Mouse (Mus musculus): ENCODE data around the gene Atp9a. TPM values are rescaled to one million over a fixed set of nuclear protein-coding genes. Genes with fewer than 3 reads are reported as not detected.
A peak's percentile ranks its signal among the peaks of the same experiment; 100 is the strongest.

Atp9a gene
- total RNA-seq, 2 experiments from 2014 or later, result 0.04 to 0.18 TPM

DNA sequence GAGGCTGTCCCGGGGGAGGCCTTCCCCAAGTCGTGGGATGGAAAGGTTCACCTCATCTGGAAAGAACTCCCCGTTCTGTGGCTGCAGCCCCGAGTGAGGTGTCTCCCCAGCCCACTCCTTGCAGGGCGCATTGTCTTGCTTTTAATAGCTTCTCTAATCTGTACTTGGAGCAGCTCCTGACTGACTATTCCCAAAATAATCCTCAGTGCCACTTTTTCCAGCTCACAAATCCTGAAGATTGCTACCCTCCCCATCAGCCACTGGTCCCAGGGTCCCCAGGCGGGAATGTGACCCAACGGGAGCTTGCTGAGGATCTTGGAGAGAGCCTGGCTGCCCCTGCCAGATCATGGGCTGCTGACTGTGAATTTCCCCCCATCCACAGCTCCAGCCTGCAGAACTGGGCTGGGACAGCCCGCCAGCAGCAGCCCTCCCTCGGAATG is 134.1 kb downstream of the Atp9a start:
- no peak for ATAC-seq (ENCODE audit: poor library complexity, severe bottlenecking)

DNA sequence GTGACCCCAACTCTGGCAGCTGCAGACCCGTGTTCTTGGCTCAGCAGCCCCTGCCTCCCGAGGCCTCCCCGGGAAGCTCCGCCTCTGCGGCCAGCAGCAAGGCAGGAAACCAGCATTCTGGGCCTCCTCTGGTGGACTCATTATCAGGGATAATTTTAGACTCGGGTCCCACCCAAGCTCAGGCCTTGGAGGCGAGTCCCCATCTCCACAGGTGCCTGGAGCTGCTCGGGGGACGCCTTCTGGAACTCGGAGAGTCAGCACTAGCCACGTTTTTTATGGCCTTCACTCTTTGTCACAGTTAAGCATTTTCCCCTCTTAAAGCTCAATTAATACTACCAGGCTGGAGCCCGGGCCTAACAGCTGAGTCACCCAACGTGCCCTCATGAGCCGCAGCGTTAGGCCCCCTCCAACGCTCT is 137.5 kb downstream of the Atp9a start:
- ATAC-seq (ENCODE audit: poor library complexity, severe bottlenecking), result no peak

DNA sequence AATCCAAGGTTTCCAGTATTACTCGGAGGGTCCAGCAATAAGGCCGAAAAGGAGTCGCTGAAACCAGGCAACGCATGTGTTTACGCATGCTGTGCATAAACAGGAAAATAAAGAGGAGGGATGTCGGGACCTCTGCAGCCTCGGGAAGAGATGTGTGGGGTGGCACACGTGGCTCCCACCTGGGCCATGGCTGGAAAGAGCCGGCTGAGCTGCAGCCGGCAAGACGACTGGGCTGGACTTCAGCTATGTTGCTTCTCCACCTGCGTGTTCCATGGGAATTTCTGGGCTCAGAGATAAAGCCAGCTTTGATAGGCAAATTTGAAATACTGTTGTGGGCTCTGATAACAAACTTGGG is 139.8 kb downstream of the Atp9a start:
- no peak for ATAC-seq (ENCODE audit: poor library complexity, severe bottlenecking)

DNA sequence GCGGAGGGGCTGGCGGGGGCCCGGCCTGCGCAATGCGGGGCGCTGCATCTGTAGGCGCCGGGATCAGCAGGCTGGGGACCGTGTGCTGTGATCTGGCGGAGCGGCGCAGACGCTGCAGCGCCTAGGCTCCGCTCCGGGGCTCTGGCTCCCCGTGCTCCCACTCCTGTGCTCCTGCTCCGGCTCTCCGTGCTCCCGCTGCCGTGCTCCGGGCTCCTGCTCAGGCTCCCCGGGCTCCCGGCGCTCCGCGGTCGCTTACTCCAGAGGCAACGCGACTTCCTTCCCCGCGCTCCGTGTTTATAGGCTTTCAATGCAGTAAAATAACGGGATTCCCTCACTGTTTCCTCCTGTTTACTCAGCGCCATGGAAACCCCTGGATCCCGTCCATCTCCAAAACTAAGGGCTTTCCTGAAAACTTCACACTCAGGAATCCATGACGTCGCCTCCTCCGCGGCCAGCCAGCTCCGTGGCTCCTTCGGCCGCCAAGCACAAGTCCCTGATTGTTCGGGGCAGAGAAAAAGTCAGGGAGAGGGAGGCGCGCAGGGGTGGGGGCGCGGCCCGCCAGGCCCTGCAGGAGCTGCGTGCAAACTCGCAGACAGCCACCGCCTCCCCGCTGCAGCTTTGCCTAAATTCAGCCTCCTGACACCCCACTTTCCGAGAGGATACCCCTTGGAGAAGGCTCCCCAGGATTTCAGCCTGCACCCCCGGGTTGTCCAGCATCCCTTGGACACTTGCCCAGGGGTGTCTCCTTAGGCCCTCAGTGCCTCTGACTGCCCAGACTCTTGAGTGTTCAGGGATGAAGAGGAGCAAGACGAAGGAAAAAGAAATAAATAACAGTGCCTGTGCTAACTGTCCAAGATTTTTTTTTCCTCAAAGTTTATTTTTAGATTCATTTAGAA is 140.5 kb downstream of the Atp9a start, which contains the start of gene Nfatc2:
Gene Nfatc2 (minus strand): TSS at position 167 of the 896 bp plus-strand sequence.
- no peak; the same call in 1 of the 2 replicates for ATAC-seq (ENCODE audit: poor library complexity, severe bottlenecking)

DNA sequence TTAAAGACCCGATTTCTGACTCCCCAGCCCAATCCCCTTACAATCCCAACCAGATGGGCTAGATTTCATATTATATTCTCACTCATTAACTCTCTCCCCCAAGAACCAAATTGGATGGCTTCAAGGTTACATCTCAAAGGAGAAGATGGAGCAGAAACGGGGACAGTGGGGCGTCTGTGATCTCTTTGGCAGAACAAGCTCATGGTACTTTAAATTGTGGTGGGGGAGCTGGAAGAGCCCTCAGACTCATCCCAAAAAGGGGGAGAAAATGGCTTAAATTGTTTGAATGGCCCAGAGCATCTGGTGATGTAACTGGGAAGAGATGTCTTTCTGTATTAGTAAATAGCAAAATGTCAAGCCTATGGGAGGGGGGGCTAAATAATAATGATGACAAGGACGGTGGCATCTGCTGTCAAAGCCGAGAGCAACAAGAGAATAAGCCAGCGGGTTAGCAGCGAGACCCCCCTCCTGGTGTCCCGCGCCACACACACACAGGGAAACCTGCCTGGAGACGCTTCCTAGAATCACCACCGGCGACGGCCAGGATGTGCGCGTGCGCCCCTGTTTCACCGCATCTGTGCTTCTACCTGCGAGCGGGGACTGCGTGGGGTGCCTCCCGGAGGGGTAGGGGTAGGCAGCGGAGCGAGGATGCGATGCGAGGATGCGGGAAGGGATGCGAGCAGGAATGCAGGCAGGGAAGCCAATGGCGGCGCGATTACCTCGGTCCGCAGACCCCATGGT is 141.3 kb downstream of the Atp9a start:
- ATAC-seq (ENCODE audit: poor library complexity, severe bottlenecking), result no peak

DNA sequence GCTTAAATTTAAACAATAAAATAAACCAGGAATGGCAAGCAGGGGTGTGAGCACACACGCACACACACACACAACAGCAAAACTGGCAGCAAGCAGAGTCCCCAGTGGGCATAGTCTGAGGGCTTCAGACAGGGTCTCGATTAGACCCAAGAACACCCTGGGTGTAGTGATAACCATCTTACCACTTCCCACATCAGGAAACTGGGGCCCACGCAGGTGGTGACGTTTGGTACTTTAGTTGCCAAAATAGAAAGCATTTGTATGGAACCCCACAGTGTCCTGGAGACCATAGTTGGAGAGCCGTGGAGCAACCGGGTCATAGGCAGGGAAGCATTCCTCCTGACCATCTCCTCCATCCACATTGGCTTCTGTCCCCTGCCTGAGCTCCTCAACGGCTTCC is 146.5 kb downstream of the Atp9a start:
- ATAC-seq (ENCODE audit: poor library complexity, severe bottlenecking), result no peak

DNA sequence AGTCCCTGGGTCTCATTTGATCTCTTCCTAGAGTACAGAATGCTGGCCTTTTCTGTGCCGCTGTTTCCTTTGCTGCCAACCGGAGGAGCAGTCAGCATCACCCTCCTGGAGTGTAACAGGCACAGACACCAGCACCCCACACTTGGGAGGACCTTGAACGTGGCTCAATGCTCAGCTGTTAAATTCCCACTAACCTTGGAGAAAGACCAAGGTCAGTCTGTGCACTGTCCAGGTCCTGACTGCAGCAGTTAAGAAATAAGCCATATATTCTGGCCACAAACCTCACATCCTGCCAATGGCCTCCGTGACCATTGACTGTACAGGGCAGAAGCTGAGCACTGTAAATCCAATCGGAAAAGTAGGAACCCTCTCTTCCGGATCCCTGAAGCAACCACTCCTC is 148.5 kb downstream of the Atp9a start:
- ATAC-seq (ENCODE audit: poor library complexity, severe bottlenecking), result no peak

DNA sequence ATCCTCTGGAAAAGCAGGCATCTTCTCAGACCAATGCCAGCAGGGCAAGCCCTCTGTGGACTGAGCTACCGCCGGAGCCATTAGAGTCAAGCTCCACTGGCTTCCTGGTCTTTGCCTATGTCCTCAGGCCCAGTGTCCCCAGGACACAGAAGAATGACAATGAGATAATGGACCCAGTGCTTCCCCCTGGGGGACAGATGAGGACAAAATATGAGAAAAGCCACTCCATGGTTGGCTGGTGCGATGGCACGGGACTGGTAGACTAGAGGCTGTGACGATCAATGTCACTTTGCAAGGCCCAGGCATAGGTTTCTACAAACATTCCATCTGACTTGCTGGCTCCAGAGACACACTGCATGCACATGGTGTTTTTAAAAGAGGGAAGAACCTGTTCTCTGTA is 149.2 kb downstream of the Atp9a start:
- ATAC-seq (ENCODE audit: poor library complexity, severe bottlenecking), result no peak

DNA sequence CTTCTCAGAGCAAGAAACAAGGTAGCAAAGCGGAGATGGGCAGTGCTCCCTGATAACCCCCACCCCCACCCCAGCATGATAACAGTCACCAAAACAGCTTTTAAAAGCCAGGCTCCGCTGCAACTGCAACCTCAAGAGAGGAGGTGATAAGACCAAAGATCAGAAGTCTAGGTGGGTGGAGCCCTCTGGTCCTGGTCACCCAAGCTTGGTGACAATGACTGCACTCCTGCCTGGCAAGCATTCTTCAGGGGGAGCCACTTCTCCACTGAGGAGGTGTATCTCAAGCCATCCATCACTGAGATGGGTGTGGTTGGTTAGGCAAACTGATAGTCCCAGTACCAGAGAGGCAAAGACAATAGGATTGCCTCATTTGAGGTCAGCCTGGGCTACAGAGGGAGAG is 151.1 kb downstream of the Atp9a start:
- ATAC-seq (ENCODE audit: poor library complexity, severe bottlenecking), result peak; percentile 12; the same call in 1 of the 2 replicates

DNA sequence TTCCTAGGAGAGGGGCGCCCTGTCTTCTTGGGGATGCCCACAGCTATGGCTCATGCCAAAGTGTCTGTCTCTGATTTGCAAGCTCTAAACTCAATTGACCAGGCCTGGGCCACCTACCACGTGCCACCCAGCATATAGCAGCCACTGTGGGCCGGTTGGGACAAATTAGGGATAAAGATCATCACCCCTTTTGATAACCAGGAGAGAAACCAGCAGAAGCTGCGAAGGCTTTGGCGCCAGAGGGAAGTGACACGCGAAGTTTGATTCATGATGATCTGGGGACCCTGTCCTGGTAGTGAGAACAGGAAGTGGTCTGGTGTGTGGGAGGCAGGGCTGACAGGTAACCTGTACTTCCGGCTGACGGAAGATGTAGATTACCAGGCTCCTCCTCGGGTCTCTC is 151.7 kb downstream of the Atp9a start:
- peak; percentile 59 for ATAC-seq (ENCODE audit: poor library complexity, severe bottlenecking)

DNA sequence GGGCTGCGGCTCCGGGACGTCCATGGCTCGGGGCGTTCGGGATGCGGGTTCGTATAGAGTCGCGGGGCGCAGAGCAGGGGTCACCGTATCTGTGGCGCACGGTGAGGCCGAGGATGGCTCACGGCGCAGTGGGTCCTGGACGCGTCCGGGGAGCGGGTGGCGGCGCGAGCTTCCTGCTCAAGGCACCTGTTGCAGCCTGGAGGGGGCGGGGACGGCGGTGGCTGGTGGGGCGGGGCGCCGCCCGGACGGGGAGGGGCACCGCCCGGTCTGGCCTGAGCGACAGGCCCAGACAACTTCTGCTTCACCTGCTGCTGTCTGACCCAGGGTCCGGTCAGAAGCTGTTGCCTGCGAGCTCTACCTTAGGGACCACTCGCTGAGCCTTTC is 152.0 kb downstream of the Atp9a start:
- ATAC-seq (ENCODE audit: poor library complexity, severe bottlenecking), result peak; percentile 81

DNA sequence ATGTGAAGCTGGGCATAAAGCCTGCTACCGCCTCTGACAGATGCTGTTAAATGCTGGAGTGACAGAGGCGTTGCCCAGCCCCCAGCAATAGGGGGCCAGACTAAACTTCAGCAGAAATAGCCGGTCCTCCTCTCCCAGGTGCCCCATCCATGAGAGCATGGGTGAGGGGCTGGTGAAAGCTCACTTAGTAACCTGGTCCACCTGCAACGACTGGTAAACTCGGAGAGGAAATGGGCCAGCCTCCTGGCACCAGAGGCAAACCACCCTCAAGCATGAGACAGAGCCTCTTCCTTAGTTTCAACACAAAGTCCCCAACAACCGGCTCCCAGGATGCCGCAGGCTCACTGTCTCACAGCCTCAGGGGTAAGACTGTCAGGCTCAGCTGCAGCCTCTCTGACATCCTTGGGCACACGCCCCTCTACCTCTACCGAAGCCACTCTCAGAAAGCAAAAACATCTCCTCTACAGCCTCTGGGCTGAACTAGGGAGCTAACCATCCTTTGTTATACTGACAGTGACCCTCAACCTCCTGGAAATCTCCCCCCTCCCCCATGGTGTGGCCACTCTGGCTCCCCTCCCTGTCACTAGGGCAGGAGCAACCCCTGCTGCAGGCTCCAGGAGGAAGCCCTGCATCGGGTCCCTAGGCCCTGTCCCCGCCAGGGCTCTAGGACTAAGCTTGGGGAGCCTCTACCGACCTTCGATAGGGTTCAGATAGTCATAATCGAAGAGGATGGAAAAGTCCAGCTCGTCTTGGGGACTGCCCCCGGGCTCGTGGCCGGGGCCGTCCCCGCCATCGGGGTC is 152.6 kb downstream of the Atp9a start:
- ATAC-seq (ENCODE audit: poor library complexity, severe bottlenecking), result peak; percentile 13; the same call in 1 of the 2 replicates

DNA sequence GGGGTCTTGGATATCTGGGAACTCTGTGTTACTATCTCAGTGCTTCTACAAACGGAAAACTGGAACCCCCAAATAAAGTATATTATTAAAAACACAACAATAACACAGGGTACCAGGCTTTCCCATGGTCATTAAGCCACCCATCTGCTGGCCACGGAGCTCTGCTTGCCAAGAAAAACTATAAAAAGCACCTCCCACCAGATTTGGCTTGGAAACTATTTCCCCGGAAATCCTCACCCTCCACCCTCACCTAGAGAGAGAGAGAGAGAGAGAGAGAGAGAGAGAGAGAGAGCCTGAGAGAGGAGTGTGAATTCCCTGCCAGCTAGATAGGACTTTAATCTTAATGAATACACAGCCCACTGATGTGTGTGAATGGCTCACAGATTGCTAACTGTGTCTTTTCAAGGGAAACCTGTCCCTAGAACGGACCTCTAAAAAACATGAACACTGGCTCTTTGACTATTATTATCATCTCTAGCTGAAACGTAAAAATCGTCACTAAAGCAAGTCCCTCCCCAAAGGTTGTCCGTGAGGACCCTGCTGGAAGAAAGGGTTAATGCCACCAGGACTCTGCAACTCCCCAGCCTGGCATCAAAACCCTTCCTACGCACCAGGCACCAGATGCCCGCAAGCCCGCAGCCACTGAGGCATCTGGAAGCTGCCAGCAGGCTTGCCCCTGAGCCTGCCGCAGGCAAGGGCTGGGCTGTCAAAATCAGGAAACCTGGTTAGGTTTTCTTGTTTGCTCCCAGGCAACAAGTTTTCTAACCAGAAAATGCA is 153.4 kb downstream of the Atp9a start:
- no peak for ATAC-seq (ENCODE audit: poor library complexity, severe bottlenecking)

DNA sequence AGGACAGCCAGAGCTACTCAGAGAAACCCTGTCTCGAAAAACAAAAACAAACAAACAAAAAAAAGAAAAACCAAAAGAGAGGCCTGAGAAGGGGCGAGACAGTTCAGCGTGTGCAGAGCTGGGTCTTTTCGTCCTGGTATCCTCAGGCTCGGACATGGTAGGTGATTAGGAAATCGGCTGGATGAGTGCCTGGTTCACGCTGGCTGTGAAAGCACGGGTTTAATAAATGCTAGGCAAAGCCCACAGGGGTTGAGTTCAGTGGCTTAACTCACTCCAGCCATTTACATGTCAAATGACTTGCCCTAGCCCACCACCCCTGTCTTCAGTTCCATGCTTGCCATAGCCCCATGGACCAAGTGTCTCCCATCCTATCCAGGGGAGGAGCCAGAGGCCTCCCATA is 155.1 kb downstream of the Atp9a start:
- ATAC-seq (ENCODE audit: poor library complexity, severe bottlenecking), result no peak

DNA sequence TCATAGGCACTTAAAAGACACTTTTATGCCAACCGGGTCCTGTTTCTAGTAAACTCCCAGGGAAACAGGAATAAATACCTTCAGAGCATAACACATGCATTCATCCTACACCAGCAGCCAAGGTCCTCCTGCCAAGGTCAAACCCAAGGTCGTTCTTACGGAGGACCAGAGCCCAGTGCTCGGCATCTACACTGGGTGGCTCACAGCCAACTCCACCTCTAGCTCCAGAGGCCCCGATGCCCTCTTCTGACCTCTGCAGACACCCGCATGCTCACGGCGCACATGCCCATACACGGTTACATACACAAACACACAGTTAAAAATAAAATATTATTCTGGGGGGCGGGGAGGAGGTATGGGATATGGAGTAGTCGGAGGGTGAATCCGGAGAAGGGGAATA is 155.7 kb downstream of the Atp9a start:
- no peak for ATAC-seq (ENCODE audit: poor library complexity, severe bottlenecking)

DNA sequence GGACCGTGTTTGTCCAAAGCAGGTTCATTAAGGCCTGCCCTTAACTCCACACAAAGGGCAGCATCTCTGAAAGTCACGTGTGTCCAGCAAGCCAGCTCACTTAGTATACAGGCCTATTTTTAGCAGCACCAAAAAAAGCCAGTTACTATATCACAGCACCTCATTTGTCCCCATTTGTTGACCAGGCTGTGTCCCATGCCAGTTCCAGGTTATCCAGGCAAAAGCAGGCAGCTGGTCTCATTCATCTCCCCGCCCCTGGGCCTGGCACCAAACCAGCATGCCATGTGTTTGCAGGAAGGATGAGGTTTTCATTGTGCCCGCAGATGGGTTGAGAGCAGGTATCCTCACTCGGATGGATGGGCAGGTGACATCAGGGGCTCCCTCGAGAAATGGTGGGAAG is 157.4 kb downstream of the Atp9a start:
- ATAC-seq (ENCODE audit: poor library complexity, severe bottlenecking), result no peak
